Mouse (Mus musculus) ES-CJ7 (cell line): ENCODE data around the gene Dmc1.

Experiments used
- DNase-seq: peaks from one replicate; pipeline ENCODE4 v3.0.0; 2011; ENCODE audit warnings: low read depth, low spot score

Dmc1 gene

GRCm38 (mm10) chr15:79575543-79576222 lies 29.2 kb downstream of the Dmc1 start:
- DNase-seq, result no peak

GRCm38 (mm10) chr15:79562417-79562816 lies 42.5 kb downstream of the Dmc1 start:
- DNase-seq, result no peak

- no peak for DNase-seq
Observed at GRCm38 (mm10) chr15:79559649-79560048, 45.3 kb downstream of the Dmc1 start.

- DNase-seq, result no peak
Observed at GRCm38 (mm10) chr15:79552566-79552965, 52.3 kb downstream of the Dmc1 start.

- DNase-seq, result no peak
Observed at GRCm38 (mm10) chr15:79548226-79548625, 56.7 kb downstream of the Dmc1 start.

- DNase-seq, result no peak
Observed at GRCm38 (mm10) chr15:79547289-79547820, 57.6 kb downstream of the Dmc1 start.

- peak; percentile 95 for DNase-seq
Observed at GRCm38 (mm10) chr15:79546410-79547288, 58.3 kb downstream of the Dmc1 start, which contains the start of gene Ddx17. TSS of gene Ddx17 (minus strand) at chr15:79546741.

GRCm38 (mm10) chr15:79545921-79546399 lies 58.9 kb downstream of the Dmc1 start:
- no peak for DNase-seq

GRCm38 (mm10) chr15:79545496-79545895 lies 59.4 kb downstream of the Dmc1 start:
- no peak for DNase-seq

- DNase-seq, result no peak
Observed at GRCm38 (mm10) chr15:79543968-79544367, 60.9 kb downstream of the Dmc1 start.

- DNase-seq, result no peak
Observed at GRCm38 (mm10) chr15:79533796-79534195, 71.1 kb downstream of the Dmc1 start.

GRCm38 (mm10) chr15:79529935-79530334 lies 75.0 kb downstream of the Dmc1 start:
- DNase-seq, result peak; percentile 67

- no peak for DNase-seq
Observed at GRCm38 (mm10) chr15:79527991-79528639, 76.8 kb downstream of the Dmc1 start.

GRCm38 (mm10) chr15:79527192-79527591 lies 77.7 kb downstream of the Dmc1 start:
- DNase-seq, result no peak

- DNase-seq, result no peak
Observed at GRCm38 (mm10) chr15:79525979-79526768, 78.7 kb downstream of the Dmc1 start.

GRCm38 (mm10) chr15:79525564-79525963 lies 79.3 kb downstream of the Dmc1 start:
- no peak for DNase-seq

GRCm38 (mm10) chr15:79519400-79520220 lies 85.3 kb downstream of the Dmc1 start:
- peak; percentile 91 for DNase-seq

GRCm38 (mm10) chr15:79518571-79518970 lies 86.3 kb downstream of the Dmc1 start:
- no peak for DNase-seq

GRCm38 (mm10) chr15:79517710-79518109 lies 87.2 kb downstream of the Dmc1 start:
- DNase-seq, result no peak
